Mouse (Mus musculus) ES-E14 (cell line): ENCODE results near the gene Cd68. TPM values are rescaled to one million over a fixed set of nuclear protein-coding genes. Genes with fewer than 3 reads are reported as not detected.

ENCODE experiments used
- DNase-seq: peaks from one replicate; pipeline ENCODE4 v3.0.0-alpha.2; 2013; ENCODE audit warnings: low read depth, low spot score
- H3K27ac ChIP-seq: 2 replicates; pipeline ENCODE4 v1.5.1; 2012; ENCODE audit warnings: low read depth, mild to moderate bottlenecking, low read length, moderate library complexity, mixed read lengths; ENCODE audit not compliant: poor library complexity, insufficient read depth, severe bottlenecking
- H3K36me3 ChIP-seq: 2 replicates; pipeline ENCODE4 v1.6.1; 2012; ENCODE audit warnings: mild to moderate bottlenecking, low read length, moderate library complexity, mixed read lengths; ENCODE audit not compliant: control insufficient read depth, poor library complexity, insufficient read depth, severe bottlenecking
- H3K4me1 ChIP-seq, 2 experiments: fragments of 150-350 bp in 1 of 2; sonication (generic) in 1 of 2; 2 replicates each; pipeline ENCODE4 v1.6.1; 2012; ENCODE audit warnings: low read length in 2 of 2, mild to moderate bottlenecking in 1 of 2, mixed read lengths in 1 of 2; ENCODE audit not compliant: control insufficient read depth in 2 of 2, insufficient read depth in 2 of 2, poor library complexity in 1 of 2
- H3K4me3 ChIP-seq, 2 experiments: fragments of 150-350 bp in 1 of 2; sonication (generic) in 1 of 2; 2 replicates each; pipeline ENCODE4 v1.5.1; 2012; ENCODE audit warnings: low read length in 2 of 2, low read depth in 1 of 2, mild to moderate bottlenecking in 1 of 2, mixed read lengths in 1 of 2; ENCODE audit not compliant: insufficient read depth in 1 of 2, poor library complexity in 1 of 2, severe bottlenecking in 1 of 2
- H3K9ac ChIP-seq: 2 replicates; pipeline ENCODE4 v1.6.1; 2012; ENCODE audit warnings: low read depth, mild to moderate bottlenecking, low read length, mixed read lengths; ENCODE audit not compliant: poor library complexity, insufficient read depth, severe bottlenecking
- H3K9me3 ChIP-seq: fragments of 150-350 bp; sonication (generic); 2 replicates; pipeline ENCODE4 v1.6.1; 2012; ENCODE audit warnings: low read depth, mild to moderate bottlenecking, low read length; ENCODE audit not compliant: control insufficient read depth, insufficient read depth
- CHD2 ChIP-seq: IDR thresholded peaks from 2 replicates; pipeline ENCODE4 v1.6.1; 2014; ENCODE audit warnings: mild to moderate bottlenecking, low read depth, low read length, inconsistent platforms
- HCFC1 ChIP-seq: IDR thresholded peaks from 2 replicates; pipeline ENCODE4 v1.6.1; 2012; ENCODE audit warnings: low read length, inconsistent platforms, borderline replicate concordance; ENCODE audit not compliant: insufficient read depth
- MAFK ChIP-seq: IDR thresholded peaks from 2 replicates; pipeline ENCODE4 v1.6.1; 2014; ENCODE audit warnings: mild to moderate bottlenecking, low read depth, low read length, inconsistent platforms; ENCODE audit not compliant: insufficient read depth
- ZC3H11A ChIP-seq: IDR thresholded peaks from 2 replicates; pipeline ENCODE4 v1.6.1; 2012; ENCODE audit warnings: low read depth, mild to moderate bottlenecking, inconsistent platforms, low read length, borderline replicate concordance
- ZNF384 ChIP-seq: IDR thresholded peaks from 2 replicates; pipeline ENCODE4 v1.6.1; 2012; ENCODE audit warnings: low read depth, low read length, inconsistent platforms
- in situ Hi-C, 2 experiments: fragments of 600-800 bp; cut with MboI; formaldehyde crosslinking; loops; one replicate each; pipeline ENCODE4 v1.15.1; 2025; ENCODE audit warnings: low sequenced_read_pairs in 2 of 2, inconsistent platforms in 1 of 2; ENCODE audit not compliant: unreplicated experiment in 2 of 2
- total RNA-seq: library from RNA; depleted of rRNA; stranded (reverse); fragments of 300-350 nt; gene quantifications from 2 replicates; pipeline ENCODE4 v1.2.3, GENCODE M21; 2012

The Cd68 gene
- total RNA-seq, 1 experiment: 23.4 TPM

GRCm38 (mm10) chr11:69645860-69646259, 20.1 kb downstream of the Cd68 start:
- DNase-seq: no peak
- TF ChIP-seq ZNF384: no peak
- TF ChIP-seq HCFC1: no peak
- TF ChIP-seq ZC3H11A: no peak
- no peak for TF ChIP-seq CHD2
- no peak for TF ChIP-seq MAFK
- Histone ChIP-seq H3K9me3 (no peaks in the 10 kb centered on the region), H3K9ac (no peak overlapping the region), H3K27ac (no peak overlapping the region), H3K36me3 (peaks cover 64% of the 10 kb centered on the region), H3K4me1 (peaks cover 0 to 2% of the 10 kb centered on the region in 2 experiments; a peak in 1 of 4 replicates), H3K4me3 (no peak overlapping the region)
- in situ Hi-C loops: no loop called here

GRCm38 (mm10) chr11:69635471-69635870, 30.5 kb downstream of the Cd68 start:
- H3K4me1 ChIP-seq: peaks cover 2 to 6% of the 10 kb centered on the region in 2 experiments; a peak in 2 of 4 replicates
- H3K9me3 ChIP-seq: no peaks in the 10 kb centered on the region
- TF ChIP-seq HCFC1 (no peak), ZC3H11A (no peak), MAFK (no peak), ZNF384 (no peak), CHD2 (no peak)
- in situ Hi-C loops: no loop called here
- H3K27ac ChIP-seq: no peak overlapping the region
- no peak for DNase-seq
- H3K9ac ChIP-seq: no peak overlapping the region
- H3K36me3 ChIP-seq: peaks cover 10% of the 10 kb centered on the region
- no peak overlapping the region for H3K4me3 ChIP-seq

GRCm38 (mm10) chr11:69633128-69633866, 32.7 kb downstream of the Cd68 start:
- in situ Hi-C loops: no loop called here
- TF ChIP-seq ZNF384: peak; percentile 94
- TF ChIP-seq MAFK: no peak
- Histone ChIP-seq H3K27ac (peak overlapping the region; percentile 89), H3K4me3 (peak overlapping the region; percentile 85 to 96), H3K4me1 (peaks cover 2 to 6% of the 10 kb centered on the region in 2 experiments; a peak in 2 of 4 replicates), H3K9me3 (no peaks in the 10 kb centered on the region), H3K9ac (peak overlapping the region; percentile 96), H3K36me3 (peaks cover 3% of the 10 kb centered on the region; the same call in 1 of the 2 replicates)
- DNase-seq: no peak

- in situ Hi-C loops: no loop called here
- H3K9ac ChIP-seq: peak within 1 kb of the TSS; percentile 96
- peak; percentile 98 for TF ChIP-seq ZNF384
- TF ChIP-seq CHD2: no peak
- TF ChIP-seq HCFC1: peak; percentile 59; the same call in 1 of the 2 replicates
- no peak for TF ChIP-seq MAFK
- TF ChIP-seq ZC3H11A: no peak
- H3K36me3 ChIP-seq: peaks cover 3% of the 10 kb centered on the region; the same call in 1 of the 2 replicates
- H3K9me3 ChIP-seq: no peaks in the 10 kb centered on the region
- peak within 1 kb of the TSS; percentile 85 to 96 for H3K4me3 ChIP-seq
- DNase-seq: peak; percentile 100
- peak within 1 kb of the TSS; percentile 89 for H3K27ac ChIP-seq
- H3K4me1 ChIP-seq: peaks cover 2 to 6% of the 10 kb centered on the region in 2 experiments; a peak in 2 of 4 replicates
These were observed 33.5 kb downstream of the Cd68 start, which contains the start of gene Fxr2 for GRCm38 (mm10) chr11:69632284-69633089. Gene Fxr2 (plus strand): TSS chr11:69632990.
